Mouse (Mus musculus): ENCODE measurements around the gene Adgrg4. TPM values are rescaled to one million over a fixed set of nuclear protein-coding genes. Genes with fewer than 3 reads are reported as not detected.
A peak's percentile ranks its signal among the peaks of the same experiment; 100 is the strongest.

Adgrg4 gene
- 0.56 and 0.92 TPM in 2 replicates for polyA plus RNA-seq (2015; fragmentation: Nextera tagmentation; extraction: Ambion mirVana)

DNA sequence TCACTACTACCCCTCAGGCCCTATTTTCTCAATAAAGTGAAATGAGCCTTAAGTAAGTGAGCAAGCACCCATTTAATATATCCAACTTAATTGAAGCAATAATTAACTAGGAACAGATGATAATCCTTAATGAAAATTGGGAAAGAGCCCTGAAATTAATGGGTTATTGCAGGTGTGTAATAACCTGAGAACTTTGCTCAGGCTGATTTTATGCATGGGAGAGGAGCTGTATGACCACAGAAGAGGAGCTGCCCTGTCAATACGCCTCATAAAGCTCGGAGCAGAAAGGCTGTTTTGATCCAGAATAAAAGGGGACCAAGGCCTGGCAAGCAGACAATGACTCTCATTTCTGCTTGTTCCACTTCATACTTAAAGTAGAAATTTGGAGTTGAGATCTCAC, at the start of gene Adgrg4:
Adgrg4 (plus strand) TSS at position 301 of the 400 bp plus-strand sequence.
- Histone ChIP-seq H3K27me3 (replicated peaks; ENCODE audit: control insufficient read depth, insufficient read depth, low read length) (no peaks in the 10 kb centered on the region), H3K36me3 (ENCODE audit: control insufficient read depth, insufficient read depth, low read length) (no peaks in the 10 kb centered on the region), H3K4me3 (ENCODE audit: low read length) (no peak within 1 kb of the TSS), H3K4me1 (ENCODE audit: control insufficient read depth, insufficient read depth, low read length) (no peaks in the 10 kb centered on the region), H3K9ac (ENCODE audit: low read depth, low read length) (no peak within 1 kb of the TSS), H3K9me3 (ENCODE audit: control insufficient read depth, low read length) (no peaks in the 10 kb centered on the region), H3K4me2 (ENCODE audit: low read depth, low read length) (no peak within 1 kb of the TSS), H3K27ac (ENCODE audit: low read length) (no peak within 1 kb of the TSS)
- ATAC-seq = no peak
- 82% methylated on average over 2 of the region's 2 CpGs for WGBS

DNA sequence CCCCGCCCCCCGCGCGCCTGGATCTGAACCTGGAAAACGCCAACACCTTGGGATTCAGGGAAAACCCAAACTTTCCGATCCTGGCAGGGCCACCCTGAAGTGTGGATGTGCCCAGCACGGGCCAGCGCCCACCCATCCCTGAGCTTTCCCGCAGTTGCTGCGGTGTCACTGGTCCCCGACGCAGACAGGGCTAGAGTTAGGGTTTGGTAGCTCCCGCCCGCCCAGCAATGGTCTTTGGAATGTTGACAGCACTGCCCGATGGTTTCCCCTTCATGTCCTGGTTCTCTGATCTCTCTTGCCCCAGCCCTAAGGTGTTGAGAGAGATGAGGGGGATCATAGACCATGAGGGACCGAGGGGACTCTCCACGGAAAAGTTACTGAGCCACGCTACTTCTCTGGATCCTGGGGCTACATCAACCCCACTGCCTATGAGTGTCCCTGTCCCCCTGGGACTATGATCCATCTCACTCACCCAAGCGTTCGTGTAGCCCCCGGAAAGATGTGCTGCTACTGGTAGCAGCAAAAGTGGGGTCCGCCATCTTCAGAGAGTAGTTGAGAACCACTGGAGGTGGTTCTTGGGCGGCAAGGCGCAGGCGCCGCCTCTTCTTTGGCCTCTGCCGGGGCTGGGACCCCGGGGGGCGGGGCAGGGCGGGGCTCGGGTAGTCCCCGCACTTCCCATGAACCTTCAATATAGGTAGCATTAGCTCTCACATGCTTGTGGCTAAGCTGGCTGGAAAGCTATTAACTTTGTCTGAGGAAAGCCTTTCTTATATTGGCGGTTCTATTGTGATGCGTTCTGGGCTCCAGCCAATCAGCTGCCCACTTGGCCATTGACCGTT, 48.0 kb upstream of the Adgrg4 start, which contains the start of gene Map7d3:
Map7d3 (minus strand) TSS at position 562 of the 839 bp plus-strand sequence.
- H3K4me3 ChIP-seq (ENCODE audit: low read length) = peak within 1 kb of the TSS; percentile 51
- peak; percentile 59; the same call in 1 of the 2 replicates for ATAC-seq
- peak within 1 kb of the TSS; percentile 63 for H3K4me2 ChIP-seq (ENCODE audit: low read depth, low read length)
- no peaks in the 10 kb centered on the region for H3K36me3 ChIP-seq (ENCODE audit: control insufficient read depth, insufficient read depth, low read length)
- no peak within 1 kb of the TSS for H3K27ac ChIP-seq (ENCODE audit: low read length)
- WGBS = 18% methylated on average over 35 of the region's 35 CpGs
- H3K9ac ChIP-seq (ENCODE audit: low read depth, low read length) = peak within 1 kb of the TSS; percentile 53
- no peaks in the 10 kb centered on the region for H3K27me3 ChIP-seq (replicated peaks; ENCODE audit: control insufficient read depth, insufficient read depth, low read length)
- H3K4me1 ChIP-seq (ENCODE audit: control insufficient read depth, insufficient read depth, low read length) = no peaks in the 10 kb centered on the region
- no peaks in the 10 kb centered on the region for H3K9me3 ChIP-seq (ENCODE audit: control insufficient read depth, low read length)

DNA sequence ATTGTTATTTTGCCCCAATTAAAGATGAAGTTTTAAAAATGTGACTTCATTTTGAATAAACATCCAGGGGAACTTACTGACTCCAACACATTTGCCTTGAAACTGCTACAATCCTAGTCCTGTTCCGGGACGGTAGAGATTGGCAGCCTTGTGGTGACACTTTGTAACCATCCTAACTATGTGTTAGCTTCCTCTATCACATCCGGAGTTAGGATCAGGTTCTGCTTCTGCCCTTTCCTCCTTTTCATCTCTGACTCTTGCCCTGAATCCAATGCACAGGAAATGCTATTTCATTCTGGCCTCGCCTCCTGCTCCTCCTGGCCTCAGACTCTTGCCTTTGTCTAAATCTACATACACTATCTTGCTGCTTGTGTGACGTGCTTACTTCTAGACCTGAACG, 42.5 kb upstream of the Adgrg4 start:
- Histone ChIP-seq H3K9me3 (ENCODE audit: control insufficient read depth, low read length) (no peaks in the 10 kb centered on the region), H3K9ac (ENCODE audit: low read depth, low read length) (no peak overlapping the region), H3K27ac (ENCODE audit: low read length) (no peak overlapping the region), H3K27me3 (replicated peaks; ENCODE audit: control insufficient read depth, insufficient read depth, low read length) (no peaks in the 10 kb centered on the region), H3K4me2 (ENCODE audit: low read depth, low read length) (no peak overlapping the region), H3K36me3 (ENCODE audit: control insufficient read depth, insufficient read depth, low read length) (no peaks in the 10 kb centered on the region), H3K4me1 (ENCODE audit: control insufficient read depth, insufficient read depth, low read length) (no peaks in the 10 kb centered on the region), H3K4me3 (ENCODE audit: low read length) (no peak overlapping the region)
- WGBS = 79% methylated on average over 6 of the region's 6 CpGs
- no peak for ATAC-seq

DNA sequence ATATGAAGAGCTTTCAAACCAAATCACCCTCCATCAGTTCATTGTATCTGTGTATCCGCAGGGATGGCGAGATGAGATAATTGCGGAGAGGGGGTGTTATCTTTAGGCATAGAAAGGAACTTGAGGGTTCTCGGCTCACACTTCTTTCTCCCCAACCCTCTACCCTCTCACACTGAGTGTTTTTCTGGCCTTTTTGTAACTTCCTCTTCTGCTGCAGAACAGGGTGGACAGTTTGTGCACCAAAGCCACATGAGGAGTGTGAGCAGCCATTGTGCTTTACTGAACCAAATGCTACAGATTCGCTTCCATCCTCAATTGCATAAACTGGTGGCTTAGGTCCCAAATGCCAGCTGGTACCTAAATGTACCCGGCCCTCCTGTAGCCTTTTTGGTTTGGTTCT, 34.1 kb upstream of the Adgrg4 start:
- H3K9me3 ChIP-seq (ENCODE audit: control insufficient read depth, low read length) = no peaks in the 10 kb centered on the region
- H3K9ac ChIP-seq (ENCODE audit: low read depth, low read length) = no peak overlapping the region
- ATAC-seq = no peak
- no peaks in the 10 kb centered on the region for H3K36me3 ChIP-seq (ENCODE audit: control insufficient read depth, insufficient read depth, low read length)
- H3K27me3 ChIP-seq (replicated peaks; ENCODE audit: control insufficient read depth, insufficient read depth, low read length) = no peaks in the 10 kb centered on the region
- H3K27ac ChIP-seq (ENCODE audit: low read length) = no peak overlapping the region
- H3K4me1 ChIP-seq (ENCODE audit: control insufficient read depth, insufficient read depth, low read length) = no peaks in the 10 kb centered on the region
- no peak overlapping the region for H3K4me2 ChIP-seq (ENCODE audit: low read depth, low read length)
- 89% methylated on average over 6 of the region's 6 CpGs for WGBS
- no peak overlapping the region for H3K4me3 ChIP-seq (ENCODE audit: low read length)

DNA sequence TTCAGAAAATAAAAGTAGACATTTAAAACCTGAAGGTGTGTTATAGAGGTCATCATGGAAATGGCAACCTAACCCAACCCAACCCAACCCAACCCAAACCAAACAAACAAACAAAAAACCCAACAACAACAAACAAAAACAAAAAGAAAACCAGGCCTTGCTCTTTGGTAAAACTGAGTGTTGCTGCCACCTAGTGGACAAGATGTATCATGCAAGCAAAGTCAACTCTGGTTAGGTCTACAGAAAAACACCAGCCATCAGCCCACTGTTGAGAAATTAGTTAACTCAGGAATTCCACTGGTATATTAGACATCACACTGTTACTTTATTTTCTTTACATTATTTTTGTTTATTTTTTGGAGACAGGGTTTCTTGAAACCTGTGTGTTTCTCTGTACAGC, 30.6 kb upstream of the Adgrg4 start:
- H3K27ac ChIP-seq (ENCODE audit: low read length) = no peak overlapping the region
- H3K27me3 ChIP-seq (replicated peaks; ENCODE audit: control insufficient read depth, insufficient read depth, low read length) = no peaks in the 10 kb centered on the region
- no peaks in the 10 kb centered on the region for H3K4me1 ChIP-seq (ENCODE audit: control insufficient read depth, insufficient read depth, low read length)
- no peaks in the 10 kb centered on the region for H3K9me3 ChIP-seq (ENCODE audit: control insufficient read depth, low read length)
- H3K36me3 ChIP-seq (ENCODE audit: control insufficient read depth, insufficient read depth, low read length) = no peaks in the 10 kb centered on the region
- H3K4me2 ChIP-seq (ENCODE audit: low read depth, low read length) = no peak overlapping the region
- no peak overlapping the region for H3K9ac ChIP-seq (ENCODE audit: low read depth, low read length)
- no peak overlapping the region for H3K4me3 ChIP-seq (ENCODE audit: low read length)
- no peak for ATAC-seq

DNA sequence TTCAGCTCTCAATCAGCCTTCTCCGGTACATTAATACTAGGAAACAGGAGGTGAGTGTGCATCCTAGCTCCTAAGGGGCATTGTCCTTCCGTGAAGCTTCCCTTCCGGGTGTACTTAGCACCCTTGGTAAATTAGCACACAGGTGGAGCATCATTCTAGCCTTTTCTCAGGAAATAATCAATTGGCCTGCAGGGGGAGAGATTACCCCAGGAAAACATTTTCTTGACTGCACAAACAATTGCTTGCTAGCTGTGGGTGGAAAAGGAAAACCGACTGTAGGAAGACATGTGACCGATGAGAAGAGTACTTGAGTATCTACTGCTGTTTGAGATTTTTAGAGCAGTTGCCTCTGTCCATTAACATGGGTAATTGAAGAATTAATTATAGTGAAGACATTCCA, 28.7 kb upstream of the Adgrg4 start:
- no peak overlapping the region for H3K4me3 ChIP-seq (ENCODE audit: low read length)
- no peak for ATAC-seq
- no peak overlapping the region for H3K27ac ChIP-seq (ENCODE audit: low read length)
- no peaks in the 10 kb centered on the region for H3K36me3 ChIP-seq (ENCODE audit: control insufficient read depth, insufficient read depth, low read length)
- no peak overlapping the region for H3K9ac ChIP-seq (ENCODE audit: low read depth, low read length)
- 70% methylated on average over 5 of the region's 5 CpGs for WGBS
- no peaks in the 10 kb centered on the region for H3K4me1 ChIP-seq (ENCODE audit: control insufficient read depth, insufficient read depth, low read length)
- H3K9me3 ChIP-seq (ENCODE audit: control insufficient read depth, low read length) = no peaks in the 10 kb centered on the region
- no peaks in the 10 kb centered on the region for H3K27me3 ChIP-seq (replicated peaks; ENCODE audit: control insufficient read depth, insufficient read depth, low read length)
- H3K4me2 ChIP-seq (ENCODE audit: low read depth, low read length) = no peak overlapping the region

DNA sequence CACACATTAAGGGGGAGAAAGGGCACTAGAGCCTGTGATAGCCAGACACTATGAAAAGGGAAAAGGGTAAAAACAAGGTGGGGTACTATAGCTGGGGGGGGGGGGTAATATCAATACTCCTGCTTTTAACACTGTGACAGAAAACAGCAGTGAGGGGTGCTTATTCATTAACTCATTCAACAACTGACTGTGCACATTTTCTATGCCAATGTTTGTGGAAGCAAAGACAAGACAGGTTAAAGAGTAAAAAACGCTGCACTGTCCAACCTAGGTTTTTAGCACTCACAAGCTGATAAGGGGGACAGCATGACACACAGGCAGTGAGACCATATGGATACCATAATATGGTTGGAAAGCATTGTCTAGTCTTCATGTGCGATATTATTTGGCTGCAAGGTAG, 142.9 kb downstream of the Adgrg4 start:
- WGBS = 79% methylated on average over 2 of the region's 2 CpGs
- Histone ChIP-seq H3K36me3 (ENCODE audit: control insufficient read depth, insufficient read depth, low read length) (no peaks in the 10 kb centered on the region), H3K4me2 (ENCODE audit: low read depth, low read length) (no peak overlapping the region), H3K4me1 (ENCODE audit: control insufficient read depth, insufficient read depth, low read length) (no peaks in the 10 kb centered on the region), H3K27me3 (replicated peaks; ENCODE audit: control insufficient read depth, insufficient read depth, low read length) (no peaks in the 10 kb centered on the region), H3K9me3 (ENCODE audit: control insufficient read depth, low read length) (no peaks in the 10 kb centered on the region), H3K27ac (ENCODE audit: low read length) (no peak overlapping the region), H3K9ac (ENCODE audit: low read depth, low read length) (no peak overlapping the region), H3K4me3 (ENCODE audit: low read length) (no peak overlapping the region)
- ATAC-seq = no peak

DNA sequence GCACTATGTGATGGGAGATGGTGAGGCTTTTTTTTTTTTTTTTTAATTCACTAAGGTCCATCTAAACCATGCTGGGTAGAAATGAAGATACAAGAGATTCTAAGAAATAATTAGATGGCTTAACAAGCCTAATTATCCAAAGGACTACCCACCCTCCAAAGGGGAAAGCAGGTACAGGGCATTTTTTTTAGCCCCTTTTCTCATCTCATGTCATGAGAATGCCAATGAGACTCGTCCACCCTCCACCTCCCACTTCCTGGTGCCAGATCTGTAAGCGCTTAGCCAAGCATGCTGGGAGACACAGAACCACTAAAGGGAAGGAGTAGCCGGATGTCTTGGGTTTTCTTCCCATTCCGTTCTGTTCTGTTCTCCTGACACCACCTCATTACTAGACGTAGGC, 172.8 kb downstream of the Adgrg4 start, which contains the start of gene Brs3:
Brs3 (plus strand) TSS at position 301 of the 400 bp plus-strand sequence.
- no peaks in the 10 kb centered on the region for H3K27me3 ChIP-seq (replicated peaks; ENCODE audit: control insufficient read depth, insufficient read depth, low read length)
- no peaks in the 10 kb centered on the region for H3K9me3 ChIP-seq (ENCODE audit: control insufficient read depth, low read length)
- H3K9ac ChIP-seq (ENCODE audit: low read depth, low read length) = no peak within 1 kb of the TSS
- H3K27ac ChIP-seq (ENCODE audit: low read length) = no peak within 1 kb of the TSS
- no peak within 1 kb of the TSS for H3K4me2 ChIP-seq (ENCODE audit: low read depth, low read length)
- WGBS = 85% methylated on average over 5 of the region's 5 CpGs
- no peak for ATAC-seq
- H3K36me3 ChIP-seq (ENCODE audit: control insufficient read depth, insufficient read depth, low read length) = no peaks in the 10 kb centered on the region
- no peak within 1 kb of the TSS for H3K4me3 ChIP-seq (ENCODE audit: low read length)
- H3K4me1 ChIP-seq (ENCODE audit: control insufficient read depth, insufficient read depth, low read length) = no peaks in the 10 kb centered on the region

DNA sequence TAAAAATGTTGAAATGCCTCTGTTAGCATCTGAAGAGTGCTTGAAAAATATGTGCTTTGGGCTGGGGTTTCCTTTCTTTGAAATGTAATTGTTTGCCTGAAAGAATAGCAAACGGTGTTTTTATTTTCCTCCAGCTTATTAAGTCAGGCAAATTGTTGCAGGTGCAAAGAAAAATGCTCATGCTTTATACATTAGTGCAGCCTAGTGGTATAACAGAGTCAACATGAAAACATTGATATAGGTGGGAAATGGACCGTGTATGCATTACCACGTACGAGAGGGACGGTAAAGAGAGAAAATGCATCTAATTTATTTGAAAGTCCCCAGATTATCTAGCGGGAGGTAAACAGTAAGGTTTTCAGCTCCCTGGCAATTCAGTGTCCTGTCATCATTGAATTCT, 173.9 kb downstream of the Adgrg4 start:
- Histone ChIP-seq H3K27me3 (replicated peaks; ENCODE audit: control insufficient read depth, insufficient read depth, low read length) (no peaks in the 10 kb centered on the region), H3K27ac (ENCODE audit: low read length) (no peak overlapping the region), H3K4me2 (ENCODE audit: low read depth, low read length) (no peak overlapping the region), H3K9ac (ENCODE audit: low read depth, low read length) (no peak overlapping the region), H3K4me1 (ENCODE audit: control insufficient read depth, insufficient read depth, low read length) (no peaks in the 10 kb centered on the region), H3K36me3 (ENCODE audit: control insufficient read depth, insufficient read depth, low read length) (no peaks in the 10 kb centered on the region), H3K4me3 (ENCODE audit: low read length) (no peak overlapping the region), H3K9me3 (ENCODE audit: control insufficient read depth, low read length) (no peaks in the 10 kb centered on the region)
- no peak for ATAC-seq
- WGBS = 70% methylated on average over 6 of the region's 6 CpGs
